Mouse (Mus musculus): Measurements from ENCODE around the gene Mtmr10.

GRCm38 (mm10) chr7:64356661-64357060 is 69.2 kb downstream of the Mtmr10 start:
- TF ChIP-seq CTCF (IDR thresholded peaks at IDR 0.05) = no peak
- TF ChIP-seq EP300 (IDR thresholded peaks at IDR 0.05) = no peak

Measured in lung, postnatal 0 days (tissue).